Mouse (Mus musculus) heart, embryonic 16.5 days (tissue): ENCODE results near the gene Robo1. TPM values are rescaled to one million over a fixed set of nuclear protein-coding genes. Genes with fewer than 3 reads are reported as not detected.

Experiments used
- ATAC-seq: fragments of 200-750 bp; cut with Nextera tagmentation; replicated peaks from 2 replicates; pipeline ENCODE4 v1.8.0; 2017; ENCODE audit warnings: moderate number of reproducible peaks; ENCODE audit not compliant: insufficient read depth, low FRiP score; ENCODE audit errors: extremely low read depth
- H3K27ac ChIP-seq: fragments of 300-500 bp; sonication (generic); 2 replicates; pipeline ENCODE4 v1.5.1; 2014; ENCODE audit warnings: mild to moderate bottlenecking, low read length, control low read depth, moderate library complexity
- H3K27me3 ChIP-seq: fragments of 300-500 bp; sonication (generic); 2 replicates; pipeline ENCODE4 v1.6.1; 2014; ENCODE audit warnings: low read length, mixed read lengths; ENCODE audit not compliant: control insufficient read depth, insufficient read depth
- H3K36me3 ChIP-seq: fragments of 300-500 bp; sonication (generic); 2 replicates; pipeline ENCODE4 v1.6.1; 2014; ENCODE audit not compliant: control insufficient read depth, insufficient read depth
- H3K4me1 ChIP-seq: fragments of 300-500 bp; sonication (generic); 2 replicates; pipeline ENCODE4 v1.6.1; 2014; ENCODE audit warnings: low read length, mixed read lengths; ENCODE audit not compliant: control insufficient read depth, insufficient read depth
- H3K4me2 ChIP-seq: fragments of 300-500 bp; sonication (generic); 2 replicates; pipeline ENCODE4 v1.6.1; 2014; ENCODE audit warnings: low read depth, mild to moderate bottlenecking, control low read depth, low read length
- H3K4me3 ChIP-seq: fragments of 300-500 bp; sonication (generic); 2 replicates; pipeline ENCODE4 v1.5.1; 2014; ENCODE audit warnings: mild to moderate bottlenecking, control low read depth, low read length
- H3K9ac ChIP-seq: fragments of 300-500 bp; sonication (generic); 2 replicates; pipeline ENCODE4 v1.6.1; 2014; ENCODE audit warnings: low read length, control low read depth
- H3K9me3 ChIP-seq: fragments of 300-500 bp; sonication (generic); replicated peaks from 2 replicates; pipeline ENCODE4 v1.6.1; 2016; ENCODE audit warnings: low read length; ENCODE audit not compliant: control insufficient read depth
- WGBS: fragments of 180-500 bp; shearing (Covaris S2); extraction: QIAGEN DNeasy Blood & Tissue Kit; methylation state at CpG from one replicate; pipeline ENCODE4 v1.1.7; 2014; 5-methylcytosine and 5-hydroxymethylcytosine counted together
- polyA plus RNA-seq: library from polyadenylated mRNA; unstranded; fragments of >200 nt; fragmentation: Nextera tagmentation; extraction: Ambion mirVana; gene quantifications from 2 replicates; pipeline ENCODE4 v1.2.1, GENCODE M21; 2015

The Robo1 gene
- polyA plus RNA-seq, 1 experiment from 2014 or later, result 8.0 TPM

DNA sequence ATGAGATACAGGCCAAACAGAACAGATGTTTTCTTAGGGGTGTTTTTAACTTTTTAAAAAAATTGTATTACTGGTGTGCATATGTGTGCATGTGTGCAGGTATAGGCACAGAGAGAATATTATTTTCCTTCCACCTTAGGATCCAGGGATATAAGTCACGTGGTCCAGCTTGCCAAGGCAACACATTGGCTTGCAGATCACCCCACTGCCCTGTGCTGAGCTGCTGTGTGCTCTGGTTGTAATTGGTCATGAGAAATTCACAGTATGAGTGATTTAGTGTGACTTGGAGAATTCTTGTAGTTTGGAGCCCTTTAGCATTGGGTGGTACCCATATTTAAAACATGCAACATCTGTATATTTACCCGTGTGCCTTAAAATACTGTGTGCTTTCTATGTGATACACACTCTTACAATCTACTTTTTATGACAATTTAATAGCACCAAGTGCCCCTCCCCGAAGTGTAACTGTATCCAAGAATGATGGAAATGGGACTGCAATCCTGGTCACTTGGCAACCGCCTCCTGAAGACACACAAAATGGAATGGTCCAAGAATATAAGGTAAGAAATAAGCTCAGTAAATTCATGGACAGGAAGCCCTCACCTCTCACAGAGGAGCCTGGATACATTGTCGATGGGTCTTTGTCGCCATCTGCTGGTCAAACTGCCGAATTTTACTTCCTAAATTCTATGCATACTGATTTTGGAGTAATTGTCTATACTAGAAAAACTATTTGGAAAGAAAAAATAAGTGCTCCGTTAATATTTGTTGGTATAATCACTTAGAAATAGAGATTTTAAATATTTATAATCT, 671.5 kb downstream of the Robo1 start:
- Histone ChIP-seq H3K9ac (no peak overlapping the region), H3K4me2 (no peak overlapping the region), H3K9me3 (no peaks in the 10 kb centered on the region), H3K4me3 (no peak overlapping the region), H3K4me1 (no peaks in the 10 kb centered on the region), H3K27me3 (no peaks in the 10 kb centered on the region), H3K36me3 (no peaks in the 10 kb centered on the region; the same call in 1 of the 2 replicates), H3K27ac (no peak overlapping the region)
- ATAC-seq, result no peak; the same call in 1 of the 2 replicates
- WGBS, result 29% methylated on average over 8 of the region's 8 CpGs

DNA sequence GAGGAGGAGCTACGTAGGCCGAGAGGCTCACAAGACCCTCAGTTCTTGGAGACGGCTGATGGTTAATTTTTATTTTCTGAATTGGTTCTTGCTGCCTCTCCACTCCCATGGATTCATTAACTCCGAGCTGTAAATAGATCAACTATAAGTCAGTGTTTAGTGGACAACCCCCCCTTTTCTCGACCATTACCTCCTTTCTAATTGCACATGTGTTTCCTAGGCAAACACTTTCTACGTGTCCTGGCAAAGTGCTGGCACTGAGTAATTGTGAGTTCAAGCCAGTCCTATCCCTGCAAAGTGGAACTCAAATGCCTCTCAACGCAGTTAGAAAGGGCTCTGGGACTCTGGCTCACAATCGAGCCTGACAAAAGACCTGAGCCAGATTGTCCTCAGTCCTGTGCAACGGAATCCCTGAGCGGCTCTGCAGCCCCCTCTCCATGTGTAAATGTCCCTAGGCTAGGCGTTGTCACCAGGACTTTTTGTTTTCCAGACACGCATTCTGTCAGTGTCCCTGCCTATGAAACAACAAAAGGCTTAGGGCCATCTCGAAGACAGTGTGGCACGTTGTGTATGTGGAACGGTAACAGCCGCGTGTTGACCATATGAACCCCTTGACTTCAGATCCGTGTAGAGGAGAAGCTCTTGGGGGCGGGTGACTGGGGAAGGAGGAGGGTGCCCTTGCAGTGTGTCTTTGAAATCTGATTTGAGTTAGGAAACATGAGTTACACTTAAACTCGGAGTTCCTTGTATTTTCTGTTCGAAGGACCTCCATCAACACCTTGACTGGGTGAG, 682.5 kb downstream of the Robo1 start:
- H3K27me3 ChIP-seq, result no peaks in the 10 kb centered on the region
- H3K9ac ChIP-seq, result no peak overlapping the region
- H3K36me3 ChIP-seq, result no peaks in the 10 kb centered on the region
- 88% methylated on average over 21 of the region's 21 CpGs for WGBS
- no peak for ATAC-seq
- no peak overlapping the region for H3K4me3 ChIP-seq
- no peaks in the 10 kb centered on the region for H3K9me3 ChIP-seq
- no peaks in the 10 kb centered on the region for H3K4me1 ChIP-seq
- no peak overlapping the region for H3K4me2 ChIP-seq
- H3K27ac ChIP-seq, result no peak overlapping the region

DNA sequence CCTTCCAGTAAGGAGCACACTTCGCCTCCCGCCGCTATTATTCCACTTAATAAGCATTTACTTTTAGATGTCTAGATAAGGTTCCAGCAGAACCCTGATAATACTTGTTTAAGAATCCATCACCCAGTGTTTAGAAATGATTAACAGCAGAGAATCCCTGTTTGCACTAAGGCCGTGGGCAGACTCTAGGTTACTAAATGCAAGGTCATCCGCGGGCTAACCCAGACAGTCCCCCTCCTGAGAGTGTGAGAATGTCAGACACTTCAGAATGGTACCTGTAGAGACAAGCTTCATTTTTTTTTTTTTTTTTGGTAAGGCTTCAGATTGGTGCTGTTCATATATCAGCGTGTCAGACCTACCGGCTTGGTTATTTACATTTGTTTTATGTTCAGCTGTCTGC, 685.1 kb downstream of the Robo1 start:
- Histone ChIP-seq H3K4me2 (no peak overlapping the region), H3K9ac (no peak overlapping the region), H3K27ac (no peak overlapping the region), H3K36me3 (no peaks in the 10 kb centered on the region), H3K9me3 (no peaks in the 10 kb centered on the region), H3K4me1 (no peaks in the 10 kb centered on the region), H3K4me3 (no peak overlapping the region), H3K27me3 (no peaks in the 10 kb centered on the region)
- no peak for ATAC-seq
- WGBS, result 65% methylated on average over 8 of the region's 8 CpGs

DNA sequence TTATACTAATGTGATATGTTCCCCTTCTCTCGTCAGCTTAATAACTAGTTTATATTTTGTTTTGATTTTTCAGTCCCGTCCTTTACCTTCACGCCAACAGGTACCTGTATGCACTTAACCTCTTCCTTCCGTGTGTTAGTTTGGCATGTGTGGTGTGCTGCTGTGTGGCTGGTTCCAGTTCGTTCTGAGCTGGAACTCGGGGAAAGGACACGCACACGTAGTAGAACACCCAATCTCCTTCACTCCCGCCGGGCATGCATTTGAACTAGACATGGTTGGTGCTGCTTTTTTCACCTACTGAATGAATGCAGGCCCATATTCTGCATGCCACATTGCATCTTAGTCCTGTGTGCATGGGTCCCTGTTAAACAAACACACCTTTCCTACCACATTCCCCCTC, 685.5 kb downstream of the Robo1 start:
- no peak overlapping the region for H3K4me2 ChIP-seq
- no peaks in the 10 kb centered on the region for H3K27me3 ChIP-seq
- H3K27ac ChIP-seq, result no peak overlapping the region
- no peaks in the 10 kb centered on the region for H3K9me3 ChIP-seq
- no peak overlapping the region for H3K9ac ChIP-seq
- H3K36me3 ChIP-seq, result no peaks in the 10 kb centered on the region
- H3K4me3 ChIP-seq, result no peak overlapping the region
- 69% methylated on average over 10 of the region's 10 CpGs for WGBS
- peaks cover 3% of the 10 kb centered on the region for H3K4me1 ChIP-seq
- no peak for ATAC-seq

DNA sequence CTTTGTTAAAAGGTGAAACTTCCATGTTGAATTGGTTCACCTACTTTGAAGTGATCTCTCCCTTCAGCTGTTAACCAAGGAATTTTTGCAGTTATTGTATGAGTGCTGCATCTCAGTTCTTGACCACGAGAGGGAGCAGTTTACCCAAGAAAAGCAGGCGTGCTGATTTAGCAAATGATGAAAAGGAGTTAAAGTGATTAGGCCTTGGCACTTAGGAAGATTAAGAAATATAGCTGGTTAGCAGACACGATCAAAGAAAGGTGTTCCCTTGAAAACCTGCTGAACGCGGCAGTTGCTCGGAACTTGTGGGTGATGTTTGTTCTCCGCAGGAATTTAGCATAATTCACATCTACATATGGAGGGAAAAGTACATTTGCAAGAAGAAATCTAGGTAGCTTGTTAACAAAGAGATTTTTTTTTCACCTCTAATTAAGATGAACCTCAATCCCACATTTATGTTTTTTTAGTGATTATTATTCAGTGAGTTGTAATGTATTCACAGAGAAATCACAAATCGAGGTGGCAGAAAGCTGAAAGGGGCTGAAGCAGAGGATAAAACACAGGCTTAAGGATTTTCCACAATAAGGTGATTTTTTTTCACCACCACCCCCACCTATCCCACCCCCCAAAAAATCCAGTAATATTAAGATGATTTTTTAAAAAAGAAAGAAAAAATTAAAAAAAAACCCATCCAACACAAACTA, 687.3 kb downstream of the Robo1 start:
- no peak overlapping the region for H3K4me3 ChIP-seq
- H3K36me3 ChIP-seq, result no peaks in the 10 kb centered on the region
- H3K9me3 ChIP-seq, result no peaks in the 10 kb centered on the region
- no peak overlapping the region for H3K4me2 ChIP-seq
- H3K4me1 ChIP-seq, result peaks cover 12% of the 10 kb centered on the region
- no peak for ATAC-seq
- 35% methylated on average over 8 of the region's 8 CpGs for WGBS
- H3K9ac ChIP-seq, result no peak overlapping the region
- H3K27me3 ChIP-seq, result no peaks in the 10 kb centered on the region
- H3K27ac ChIP-seq, result no peak overlapping the region

DNA sequence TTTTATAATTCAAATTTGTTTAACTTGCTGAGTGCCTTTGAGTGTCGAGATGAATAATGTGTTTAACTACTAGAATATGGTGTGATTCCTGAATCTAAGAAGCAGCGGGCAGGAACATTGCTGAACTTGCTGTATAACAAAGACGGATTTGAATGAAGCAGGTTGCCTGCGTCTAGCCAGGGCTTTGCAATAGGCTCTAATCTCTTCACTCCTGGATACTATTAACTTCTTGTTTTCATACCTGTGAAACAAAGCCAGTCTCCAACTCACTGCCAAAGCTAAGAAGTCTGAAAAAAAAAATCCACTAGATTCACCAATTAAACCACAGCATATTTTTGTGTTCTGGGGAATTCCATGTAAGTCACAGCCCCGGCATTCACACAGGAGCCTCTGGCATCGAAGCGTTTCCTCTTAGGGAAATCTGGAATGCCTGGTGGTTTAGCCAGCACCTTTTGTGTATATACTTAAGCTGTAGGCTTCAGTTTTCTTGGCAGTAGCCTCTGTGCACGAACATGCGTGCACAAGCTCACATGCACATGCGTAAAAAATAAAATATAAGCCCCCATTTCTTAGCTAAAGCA, 687.9 kb downstream of the Robo1 start:
- H3K4me3 ChIP-seq, result no peak overlapping the region
- no peaks in the 10 kb centered on the region for H3K36me3 ChIP-seq
- H3K9ac ChIP-seq, result no peak overlapping the region
- no peak overlapping the region for H3K4me2 ChIP-seq
- no peaks in the 10 kb centered on the region for H3K9me3 ChIP-seq
- H3K27me3 ChIP-seq, result no peaks in the 10 kb centered on the region
- ATAC-seq, result no peak
- no peak overlapping the region for H3K27ac ChIP-seq
- 69% methylated on average over 10 of the region's 10 CpGs for WGBS
- H3K4me1 ChIP-seq, result peaks cover 12% of the 10 kb centered on the region

DNA sequence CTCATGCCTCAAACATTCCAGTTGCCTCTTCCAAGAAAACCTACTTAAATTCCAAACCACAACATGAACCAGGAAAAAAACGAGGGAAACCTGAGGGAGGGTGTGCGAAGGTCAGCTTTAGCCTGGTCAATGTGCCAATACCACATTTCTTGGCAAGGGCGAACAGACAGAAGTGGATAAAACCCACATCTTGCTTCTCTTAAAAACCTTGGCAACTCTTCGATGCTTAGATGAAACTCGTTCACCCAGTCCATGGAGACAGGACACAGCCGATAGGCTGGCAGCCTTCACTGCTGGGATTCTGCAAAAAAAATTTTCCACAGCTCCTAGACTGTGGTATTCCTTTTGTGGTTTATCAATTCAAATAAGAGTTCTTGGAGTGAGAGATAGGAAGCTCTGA, 690.6 kb downstream of the Robo1 start:
- no peak overlapping the region for H3K9ac ChIP-seq
- 50% methylated on average over 6 of the region's 6 CpGs for whole genome bisulfite sequencing
- no peak overlapping the region for H3K27ac ChIP-seq
- no peak overlapping the region for H3K4me3 ChIP-seq
- no peaks in the 10 kb centered on the region for H3K36me3 ChIP-seq
- no peaks in the 10 kb centered on the region for H3K9me3 ChIP-seq
- no peak for ATAC-seq
- peaks cover 12% of the 10 kb centered on the region for H3K4me1 ChIP-seq
- H3K4me2 ChIP-seq, result peak overlapping the region; percentile 7; the same call in 1 of the 2 replicates
- H3K27me3 ChIP-seq, result no peaks in the 10 kb centered on the region

DNA sequence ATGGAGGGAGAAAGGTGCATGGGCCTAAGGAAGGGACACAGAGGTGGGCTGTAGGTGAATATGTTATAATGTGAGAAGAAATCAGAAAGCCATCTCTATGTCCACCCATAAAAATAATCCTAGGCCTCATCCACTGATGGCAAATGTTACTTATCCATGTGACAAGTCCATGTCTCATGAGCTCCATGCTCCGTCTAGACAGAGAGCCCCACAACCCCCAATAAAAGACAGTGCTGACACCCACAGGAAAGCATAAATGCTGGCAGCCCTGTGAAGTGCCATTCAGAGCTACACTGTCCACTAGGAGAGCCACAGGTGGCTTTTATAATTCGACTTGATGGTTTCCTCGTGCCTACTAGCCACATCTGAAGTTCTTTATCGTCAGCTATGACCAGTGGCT, 694.6 kb downstream of the Robo1 start:
- no peak overlapping the region for H3K4me2 ChIP-seq
- no peaks in the 10 kb centered on the region for H3K36me3 ChIP-seq
- H3K9me3 ChIP-seq, result no peaks in the 10 kb centered on the region
- H3K4me1 ChIP-seq, result peaks cover 12% of the 10 kb centered on the region
- H3K9ac ChIP-seq, result no peak overlapping the region
- ATAC-seq, result no peak
- WGBS, result 76% methylated on average over 4 of the region's 4 CpGs
- no peak overlapping the region for H3K27ac ChIP-seq
- H3K27me3 ChIP-seq, result no peaks in the 10 kb centered on the region
- no peak overlapping the region for H3K4me3 ChIP-seq
